Mouse (Mus musculus): Measurements from ENCODE around the gene L3mbtl1.

Gene L3mbtl1

DNA sequence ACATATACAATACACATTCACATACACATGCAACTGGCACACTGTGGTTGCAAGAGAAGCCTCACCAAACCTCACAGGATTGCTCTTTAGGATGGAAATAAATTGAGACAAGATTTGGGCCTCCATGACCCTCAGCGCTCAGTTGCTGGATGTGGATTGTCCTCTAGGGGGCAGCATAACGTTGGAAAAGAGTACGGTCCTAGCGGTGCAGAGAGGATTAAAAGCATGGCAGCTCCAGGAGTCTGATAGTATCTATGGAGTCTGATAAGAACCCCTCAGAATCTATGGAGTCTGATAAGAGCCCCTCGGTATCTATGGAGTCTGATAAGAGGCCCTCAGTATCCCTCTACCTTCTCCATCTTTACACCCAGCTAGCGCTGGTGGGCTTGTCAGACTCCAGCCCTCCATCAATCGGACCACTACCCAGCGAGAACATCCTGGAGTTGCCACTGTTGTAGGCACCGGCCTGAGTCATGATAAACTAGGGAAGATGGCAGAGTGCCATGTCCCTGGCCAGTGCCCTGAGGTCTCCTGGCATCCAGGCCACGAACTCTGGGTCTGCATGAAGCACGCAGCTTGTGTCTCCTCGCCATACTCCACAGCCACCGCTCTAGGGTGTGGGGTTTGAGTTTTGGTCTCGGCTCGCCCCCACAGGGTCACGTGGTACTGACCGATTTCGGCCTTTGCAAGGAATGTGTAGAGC is 55.4 kb downstream of the L3mbtl1 start:
- peak; percentile 55 for DNase-seq (ENCODE audit: low read depth)

GRCm38 (mm10) chr2:162999744-163000143 is 56.5 kb downstream of the L3mbtl1 start:
- no peak for DNase-seq (ENCODE audit: low read depth)

- no peak for DNase-seq (ENCODE audit: low read depth)
Observed at GRCm38 (mm10) chr2:163001071-163001470, 57.8 kb downstream of the L3mbtl1 start.

- DNase-seq (ENCODE audit: low read depth), result no peak
Observed at GRCm38 (mm10) chr2:163007299-163007698, 64.0 kb downstream of the L3mbtl1 start.

GRCm38 (mm10) chr2:163016916-163017743 is 73.9 kb downstream of the L3mbtl1 start, which contains the start of gene Ift52:
Ift52 (plus strand) TSS chr2:163017354.
- DNase-seq (ENCODE audit: low read depth), result peak; percentile 82
